Mouse (Mus musculus): ENCODE measurements around the gene Rpl5.

The Rpl5 gene

GRCm38 (mm10) chr5:107946475-107946874, 46.2 kb downstream of the Rpl5 start:
- DNase-seq = no peak

DNA sequence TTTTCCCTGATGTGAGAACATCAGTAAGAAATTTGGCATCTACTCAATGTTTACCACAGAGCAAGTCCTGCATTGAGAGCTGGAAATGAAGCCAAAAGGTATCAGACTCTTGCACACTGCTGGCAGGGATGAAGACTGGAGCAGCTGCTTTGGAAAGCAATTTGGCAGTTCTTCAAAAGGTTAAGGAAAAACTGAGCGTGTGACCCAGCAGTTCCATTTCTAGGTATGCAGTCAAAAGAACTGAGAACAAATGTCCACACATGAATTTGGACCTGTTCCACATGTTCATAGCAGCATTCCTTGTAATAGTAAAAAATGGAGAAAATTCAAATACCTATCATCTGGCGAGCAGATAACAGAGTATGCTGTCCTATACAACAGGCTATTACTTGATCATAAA, 47.2 kb downstream of the Rpl5 start:
- no peak for DNase-seq

DNA sequence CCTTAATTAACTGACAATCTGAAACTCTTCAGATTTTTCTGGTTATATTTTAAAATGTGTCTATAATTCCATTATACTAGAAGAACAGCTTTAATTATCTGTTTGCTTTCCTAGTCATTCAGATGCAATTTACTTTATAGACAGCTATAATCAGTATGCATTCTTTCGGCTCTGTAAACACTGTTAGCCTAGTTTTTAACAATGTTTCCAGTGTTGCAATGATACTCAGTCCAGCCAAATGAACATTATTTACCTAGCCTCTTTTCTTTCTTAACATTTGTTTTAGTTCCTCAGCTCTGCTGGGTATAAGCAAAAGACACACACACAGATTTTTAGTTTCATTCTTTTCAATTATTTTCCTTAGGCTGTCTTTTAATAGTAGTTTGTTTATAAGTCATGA, 48.6 kb downstream of the Rpl5 start:
- DNase-seq = no peak

- DNase-seq = no peak
Measured at GRCm38 (mm10) chr5:107949607-107950006, 49.3 kb downstream of the Rpl5 start.

DNA sequence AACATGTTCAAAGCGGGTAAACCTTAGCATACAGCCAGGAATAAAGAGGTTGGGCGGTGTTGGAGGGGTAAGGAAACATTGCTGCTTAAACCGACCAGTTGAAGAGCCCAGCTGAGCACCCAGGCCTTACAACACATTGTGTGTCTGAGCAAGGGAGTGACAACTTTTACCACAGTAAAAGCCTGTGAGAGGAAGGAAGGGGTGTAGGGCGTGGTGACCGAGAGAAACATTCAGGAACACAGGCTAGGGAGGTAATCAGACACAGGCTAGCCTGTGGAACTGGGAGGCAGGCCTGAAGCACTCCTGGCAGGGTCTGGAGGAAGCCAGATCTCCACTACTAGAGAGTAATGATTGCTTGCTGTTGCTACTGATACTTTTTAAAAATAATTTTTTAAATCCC, 50.3 kb downstream of the Rpl5 start:
- no peak for DNase-seq
